Mouse (Mus musculus): ENCODE measurements around the gene Tmem151a. TPM values are rescaled to one million over a fixed set of nuclear protein-coding genes. Genes with fewer than 3 reads are reported as not detected.

The Tmem151a gene
- 1 to 10 TPM; 1.7 TPM for total RNA-seq (2021)
- long read RNA-seq, experiment 1, full-length matches to known transcripts = 2 of 2 reads
- long read RNA-seq, experiment 1, partial matches to known transcripts = 0 of 2 reads
- long read RNA-seq, experiment 1, other reads (novel, unspliced or antisense) = 0 of 2 reads
- long read RNA-seq, experiment 2 = 0 reads

- peak; percentile 81 to 82 for DNase-seq
Observed at GRCm38 (mm10) chr19:5085145-5085863, at the start of gene Tmem151a. Gene Tmem151a, minus strand, starts transcription at chr19:5085531.

- no peak for DNase-seq
Observed at GRCm38 (mm10) chr19:5131237-5131636, 45.9 kb upstream of the Tmem151a start.

- DNase-seq = no peak
Observed at GRCm38 (mm10) chr19:5129770-5130169, 44.4 kb upstream of the Tmem151a start.

- DNase-seq = no peak
Observed at GRCm38 (mm10) chr19:5124055-5124614, 38.8 kb upstream of the Tmem151a start.

- no peak for DNase-seq
Observed at GRCm38 (mm10) chr19:5123241-5123640, 37.9 kb upstream of the Tmem151a start.

GRCm38 (mm10) chr19:5122492-5122891 is 37.2 kb upstream of the Tmem151a start:
- no peak for DNase-seq

GRCm38 (mm10) chr19:5118384-5118698 is 33.0 kb upstream of the Tmem151a start, which contains the start of gene Klc2:
Gene Klc2, minus strand, starts transcription at chr19:5118560.
- no peak for DNase-seq

GRCm38 (mm10) chr19:5117494-5118383 is 32.4 kb upstream of the Tmem151a start:
- peak; percentile 93 to 96 for DNase-seq

GRCm38 (mm10) chr19:5113783-5114182 is 28.5 kb upstream of the Tmem151a start:
- no peak for DNase-seq

- peak in 1 of 2 experiments; percentile 54 for DNase-seq
Observed at GRCm38 (mm10) chr19:5109659-5110453, 24.5 kb upstream of the Tmem151a start.

- DNase-seq = no peak
Observed at GRCm38 (mm10) chr19:5108702-5109101, 23.4 kb upstream of the Tmem151a start.

GRCm38 (mm10) chr19:5108271-5108575 is 22.9 kb upstream of the Tmem151a start:
- DNase-seq = peak in 1 of 2 experiments; percentile 53

- no peak for DNase-seq
Observed at GRCm38 (mm10) chr19:5107556-5108270, 22.4 kb upstream of the Tmem151a start.

GRCm38 (mm10) chr19:5106731-5107191 is 21.4 kb upstream of the Tmem151a start, which contains the start of gene Rab1b:
Gene Rab1b, minus strand, starts transcription at chr19:5107072.
- DNase-seq = peak; percentile 99

GRCm38 (mm10) chr19:5106074-5106473 is 20.7 kb upstream of the Tmem151a start:
- peak in 1 of 2 experiments; percentile 42 for DNase-seq

- DNase-seq = peak; percentile 75 to 88
Observed at GRCm38 (mm10) chr19:5098363-5099143, 13.2 kb upstream of the Tmem151a start, which contains the start of gene Cnih2. Gene Cnih2, minus strand, starts transcription at chr19:5098521.

- DNase-seq = no peak
Observed at GRCm38 (mm10) chr19:5097521-5098362, 12.4 kb upstream of the Tmem151a start.

- DNase-seq = no peak
Observed at GRCm38 (mm10) chr19:5095887-5096474, 10.7 kb upstream of the Tmem151a start.

All from adrenal gland, postnatal 36 days (tissue).